Mouse (Mus musculus): Measurements from ENCODE around the gene Adamts18. TPM values are rescaled to one million over a fixed set of nuclear protein-coding genes. Genes with fewer than 3 reads are reported as not detected.

Adamts18 gene
- polyA plus RNA-seq, 1 experiment from 2014 or later = 0.68 TPM

Other genes starting within 250 kb of the Adamts18 start
- 10.9 and 11.2 TPM in 2 replicates for gene Mon1b, start 213.2 kb downstream of the Adamts18 start, polyA plus RNA-seq (2014; fragmentation: Nextera tagmentation; extraction: Ambion mirVana)
- gene Syce1l, start 205.5 kb downstream of the Adamts18 start, polyA plus RNA-seq (2014; fragmentation: Nextera tagmentation; extraction: Ambion mirVana) = 0.22 TPM in 1 of 2 replicates, not detected in the other

Data from midbrain, embryonic 11.5 days (tissue).